Mouse (Mus musculus): ENCODE measurements around the gene Exosc8. TPM values are rescaled to one million over a fixed set of nuclear protein-coding genes. Genes with fewer than 3 reads are reported as not detected.

Gene Exosc8
- total and polyA plus RNA-seq, 3 experiments, result 13.4 to 33.4 (median 32.4) TPM

- no peak for DNase-seq
Measured at GRCm38 (mm10) chr3:54681310-54682204, 53.6 kb downstream of the Exosc8 start.

Other genes starting within 250 kb of the Exosc8 start
- gene Supt20, start 42.6 kb downstream of the Exosc8 start, total RNA-seq (2021), result 10 to 100 TPM; 34.1 to 37.9 TPM
- gene Supt20, start 42.6 kb downstream of the Exosc8 start, polyA plus RNA-seq (2012; rRNA removed), result 24.1 and 26.8 TPM in 2 replicates
- gene Gm21958, start 21.0 kb downstream of the Exosc8 start, total RNA-seq (2021), result not detected
- not detected in 2 replicates for gene Gm21958, start 21.0 kb downstream of the Exosc8 start, polyA plus RNA-seq (2012; rRNA removed)
- 10 to 100 TPM; 41.8 to 45.0 TPM for gene Alg5, start 146 bp upstream of the Exosc8 start, total RNA-seq (2021)
- gene Alg5, start 146 bp upstream of the Exosc8 start, polyA plus RNA-seq (2012; rRNA removed), result 8.0 and 8.9 TPM in 2 replicates
- 10 to 100 TPM; 14.4 to 15.7 TPM for gene Smad9, start 20.2 kb upstream of the Exosc8 start, total RNA-seq (2021)
- gene Smad9, start 20.2 kb upstream of the Exosc8 start, polyA plus RNA-seq (2012; rRNA removed), result 13.2 and 23.2 TPM in 2 replicates
- 10 to 100 TPM; 29.8 to 30.0 TPM for gene Rfxap, start 72.4 kb upstream of the Exosc8 start, total RNA-seq (2021)
- 16.4 and 16.7 TPM in 2 replicates for gene Rfxap, start 72.4 kb upstream of the Exosc8 start, polyA plus RNA-seq (2012; rRNA removed)
- not detected for gene Sertm1, start 180.5 kb upstream of the Exosc8 start, total RNA-seq (2021)
- not detected in 2 replicates for gene Sertm1, start 180.5 kb upstream of the Exosc8 start, polyA plus RNA-seq (2012; rRNA removed)

Data from adrenal gland, adult 2 months (tissue).